Mouse (Mus musculus) thymus, adult 2 months (tissue): ENCODE measurements around the gene Cntnap2.

Experiments
- CTCF ChIP-seq: fragments of 200-500 bp; IDR thresholded peaks from 2 replicates; pipeline ENCODE4 v1.5.1; 2012; ENCODE audit warnings: mild to moderate bottlenecking, control low read depth, low read length, moderate library complexity, borderline replicate concordance; ENCODE audit not compliant: control insufficient read depth, poor library complexity, insufficient read depth; ENCODE audit errors: extremely low read depth
- POLR2A ChIP-seq: fragments of 200-500 bp; IDR thresholded peaks from 2 replicates; pipeline ENCODE4 v1.6.1; 2012; ENCODE audit warnings: mild to moderate bottlenecking, low read length, control low read depth, moderate library complexity; ENCODE audit not compliant: control insufficient read depth, poor library complexity, insufficient read depth; ENCODE audit errors: extremely low read depth

DNA sequence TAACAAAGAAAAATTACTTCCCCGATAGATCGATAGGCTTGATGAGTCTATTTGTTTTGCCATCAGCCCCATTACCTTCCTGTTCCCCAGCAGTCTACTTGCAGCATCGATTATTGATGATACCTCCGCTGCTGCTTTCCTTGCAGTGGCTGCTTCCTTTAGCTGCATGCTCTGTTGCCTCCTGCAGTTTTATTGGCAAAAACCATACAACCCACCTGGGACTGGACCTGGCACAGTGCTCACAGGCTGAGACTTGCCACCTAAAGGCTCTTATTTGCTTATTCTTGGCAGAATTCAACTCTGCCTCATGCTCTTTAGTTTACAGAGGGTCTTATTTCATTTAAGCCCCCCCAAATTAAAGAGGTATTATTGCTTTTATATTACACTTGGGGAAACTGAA is 1355.4 kb downstream of the Cntnap2 start:
- TF ChIP-seq CTCF (no peak), POLR2A (no peak)
